Mouse (Mus musculus) embryonic facial prominence, embryonic 11.5 days (tissue): ENCODE results near the gene Myl9. TPM values are rescaled to one million over a fixed set of nuclear protein-coding genes. Genes with fewer than 3 reads are reported as not detected.
"Not testable (repeated sequence)": the region's sequence is repeated elsewhere in the genome, so short reads cannot be mapped to it uniquely, and the experiment has no call there.

Experiments
- ATAC-seq: fragments of 200-750 bp; cut with Nextera tagmentation; replicated peaks from 2 replicates; pipeline ENCODE4 v1.8.0; 2017; ENCODE audit warnings: low read depth; ENCODE audit not compliant: insufficient number of reproducible peaks, low FRiP score, low TSS enrichment
- DNase-seq: peaks from one replicate; pipeline ENCODE4 v3.0.0-alpha.2; 2015; ENCODE audit warnings: low spot score
- H3K27ac ChIP-seq: fragments of 300-500 bp; sonication (generic); replicated peaks from 2 replicates; pipeline ENCODE4 v1.5.1; 2014; ENCODE audit warnings: mild to moderate bottlenecking, low read depth, low read length, control low read depth
- H3K27me3 ChIP-seq: fragments of 300-500 bp; sonication (generic); 2 replicates; pipeline ENCODE4 v1.6.1; 2014; ENCODE audit warnings: mild to moderate bottlenecking, low read length, moderate library complexity, mixed read lengths; ENCODE audit not compliant: control insufficient read depth, insufficient read depth
- H3K36me3 ChIP-seq: fragments of 300-500 bp; sonication (generic); replicated peaks from 2 replicates; pipeline ENCODE4 v1.6.1; 2014; ENCODE audit warnings: low read depth, mild to moderate bottlenecking, low read length, moderate library complexity, mixed read lengths; ENCODE audit not compliant: control insufficient read depth, insufficient read depth
- H3K4me1 ChIP-seq: fragments of 300-500 bp; sonication (generic); 2 replicates; pipeline ENCODE4 v1.6.1; 2014; ENCODE audit warnings: low read length, mixed read lengths; ENCODE audit not compliant: control insufficient read depth, insufficient read depth
- H3K4me2 ChIP-seq: fragments of 300-500 bp; sonication (generic); 2 replicates; pipeline ENCODE4 v1.6.1; 2014; ENCODE audit warnings: low read depth, mild to moderate bottlenecking, control low read depth, low read length, moderate library complexity
- H3K4me3 ChIP-seq: fragments of 300-500 bp; sonication (generic); 2 replicates; pipeline ENCODE4 v1.5.1; 2014; ENCODE audit warnings: low read depth, low read length, control low read depth
- H3K9ac ChIP-seq: fragments of 300-500 bp; sonication (generic); replicated peaks from 2 replicates; pipeline ENCODE4 v1.6.1; 2014; ENCODE audit warnings: mild to moderate bottlenecking, control low read depth, low read length
- H3K9me3 ChIP-seq: fragments of 300-500 bp; sonication (generic); replicated peaks from 2 replicates; pipeline ENCODE4 v1.6.1; 2016; ENCODE audit warnings: mild to moderate bottlenecking, low read length, inconsistent platforms, mixed read lengths; ENCODE audit not compliant: control insufficient read depth
- WGBS: fragments of 180-500 bp; shearing (Covaris S2); extraction: QIAGEN DNeasy Blood & Tissue Kit; methylation state at CpG from one replicate; pipeline ENCODE4 v1.1.7; 2014; 5-methylcytosine and 5-hydroxymethylcytosine counted together
- polyA plus RNA-seq: library from polyadenylated mRNA; unstranded; fragments of >200 nt; fragmentation: Nextera tagmentation; extraction: Ambion mirVana; gene quantifications from 2 replicates; pipeline ENCODE4 v1.2.1, GENCODE M21; 2014

Gene Myl9
- polyA plus RNA-seq, 1 experiment from 2014 or later: 128 TPM

- DNase-seq: no peak
- Histone ChIP-seq H3K27ac (no peak overlapping the region), H3K36me3 (no peaks in the 10 kb centered on the region), H3K4me1 (no peaks in the 10 kb centered on the region), H3K9ac (no peak overlapping the region), H3K4me2 (no peak overlapping the region), H3K4me3 (no peak overlapping the region), H3K9me3 (no peaks in the 10 kb centered on the region), H3K27me3 (no peaks in the 10 kb centered on the region)
- 95% methylated on average over 10 of the region's 10 CpGs for whole genome bisulfite sequencing
- no peak for ATAC-seq
Measured at GRCm38 (mm10) chr2:156810716-156811115, 35.5 kb downstream of the Myl9 start.

- no peak for DNase-seq
- Histone ChIP-seq H3K36me3 (no peaks in the 10 kb centered on the region), H3K9me3 (no peaks in the 10 kb centered on the region), H3K9ac (no peak overlapping the region), H3K27me3 (no peaks in the 10 kb centered on the region), H3K4me2 (no peak overlapping the region), H3K27ac (no peak overlapping the region), H3K4me1 (no peaks in the 10 kb centered on the region), H3K4me3 (no peak overlapping the region)
- ATAC-seq: no peak
- WGBS: 63% methylated on average over 5 of the region's 5 CpGs
Measured at GRCm38 (mm10) chr2:156811556-156811955, 36.3 kb downstream of the Myl9 start.

- 19% methylated on average over 8 of the region's 8 CpGs for WGBS
- Histone ChIP-seq H3K27me3 (no peaks in the 10 kb centered on the region), H3K9ac (no peak overlapping the region), H3K4me3 (no peak overlapping the region), H3K36me3 (no peaks in the 10 kb centered on the region), H3K4me1 (no peaks in the 10 kb centered on the region), H3K4me2 (no peak overlapping the region), H3K27ac (0 out of 2 replicates have a peak overlapping the region, but pooled peaks have one; percentile 23), H3K9me3 (no peaks in the 10 kb centered on the region)
- ATAC-seq: no peak
- DNase-seq: peak; percentile 14
Measured at GRCm38 (mm10) chr2:156814344-156814801, 39.2 kb downstream of the Myl9 start.

- WGBS: 27% methylated on average over 5 of the region's 5 CpGs
- DNase-seq (peak; percentile 9), ATAC-seq (no peak)
- Histone ChIP-seq H3K4me2 (no peak overlapping the region), H3K36me3 (no peaks in the 10 kb centered on the region), H3K4me1 (no peaks in the 10 kb centered on the region), H3K9me3 (no peaks in the 10 kb centered on the region), H3K9ac (no peak overlapping the region), H3K27me3 (no peaks in the 10 kb centered on the region), H3K4me3 (no peak overlapping the region), H3K27ac (peak overlapping the region; percentile 23; the same call in 1 of the 2 replicates)
Measured at GRCm38 (mm10) chr2:156814893-156815292, 39.7 kb downstream of the Myl9 start.

GRCm38 (mm10) chr2:156815412-156815811, 40.2 kb downstream of the Myl9 start:
- DNase-seq: no peak
- Histone ChIP-seq H3K27me3 (no peaks in the 10 kb centered on the region), H3K9ac (no peak overlapping the region), H3K36me3 (no peaks in the 10 kb centered on the region), H3K4me3 (no peak overlapping the region), H3K4me2 (no peak overlapping the region), H3K27ac (no peak overlapping the region; the same call in 1 of the 2 replicates), H3K9me3 (no peaks in the 10 kb centered on the region), H3K4me1 (no peaks in the 10 kb centered on the region)
- WGBS: 59% methylated on average over 3 of the region's 3 CpGs
- no peak for ATAC-seq

- 53% methylated on average over 1 of the region's 1 CpGs for WGBS
- H3K36me3 ChIP-seq: no peaks in the 10 kb centered on the region
- H3K4me3 ChIP-seq: no peak overlapping the region
- H3K4me2 ChIP-seq: no peak overlapping the region
- H3K27me3 ChIP-seq: no peaks in the 10 kb centered on the region
- no peak overlapping the region for H3K27ac ChIP-seq
- ATAC-seq: no peak
- no peak for DNase-seq
- H3K9ac ChIP-seq: no peak overlapping the region
- no peaks in the 10 kb centered on the region for H3K9me3 ChIP-seq
- H3K4me1 ChIP-seq: no peaks in the 10 kb centered on the region
Measured at GRCm38 (mm10) chr2:156816116-156816515, 40.9 kb downstream of the Myl9 start.

GRCm38 (mm10) chr2:156825128-156825527, 49.9 kb downstream of the Myl9 start:
- H3K27ac ChIP-seq, H3K36me3 ChIP-seq, H3K4me2 ChIP-seq, DNase-seq, ATAC-seq, H3K4me3 ChIP-seq, H3K4me1 ChIP-seq, H3K9ac ChIP-seq, H3K9me3 ChIP-seq, H3K27me3 ChIP-seq: not testable (repeated sequence)
- 84% methylated on average over 6 of the region's 6 CpGs for WGBS
